Mouse (Mus musculus) intestine, postnatal 0 days (tissue): Measurements from ENCODE around the gene Cdca7l. TPM values are rescaled to one million over a fixed set of nuclear protein-coding genes. Genes with fewer than 3 reads are reported as not detected.

Experiments used
- ATAC-seq: fragments of 200-750 bp; cut with Nextera tagmentation; 2 replicates; pipeline ENCODE4 v1.8.0; 2017; ENCODE audit warnings: mild to moderate bottlenecking, moderate TSS enrichment, moderate library complexity
- H3K27ac ChIP-seq: fragments of 300-500 bp; sonication (generic); 2 replicates; pipeline ENCODE4 v1.5.1; 2014; ENCODE audit warnings: mild to moderate bottlenecking, low read depth, low read length, moderate library complexity
- H3K27me3 ChIP-seq: fragments of 300-500 bp; sonication (generic); replicated peaks from 2 replicates; pipeline ENCODE4 v1.6.1; 2014; ENCODE audit warnings: low read length, mixed read lengths; ENCODE audit not compliant: control insufficient read depth, insufficient read depth
- H3K36me3 ChIP-seq: fragments of 300-500 bp; sonication (generic); 2 replicates; pipeline ENCODE4 v1.6.1; 2014; ENCODE audit warnings: mild to moderate bottlenecking, moderate library complexity; ENCODE audit not compliant: control insufficient read depth, insufficient read depth
- H3K4me1 ChIP-seq: fragments of 300-500 bp; sonication (generic); replicated peaks from 2 replicates; pipeline ENCODE4 v1.6.1; 2014; ENCODE audit warnings: antibody characterized with exemption, low read length, mixed read lengths; ENCODE audit not compliant: control insufficient read depth, insufficient read depth
- H3K4me2 ChIP-seq: fragments of 300-500 bp; sonication (generic); replicated peaks from 2 replicates; pipeline ENCODE4 v1.6.1; 2014; ENCODE audit warnings: low read depth, mild to moderate bottlenecking, moderate library complexity
- H3K4me3 ChIP-seq: fragments of 300-500 bp; sonication (generic); 2 replicates; pipeline ENCODE4 v1.5.1; 2014; ENCODE audit warnings: low read depth, low read length
- H3K9ac ChIP-seq: fragments of 300-500 bp; sonication (generic); 2 replicates; pipeline ENCODE4 v1.6.1; 2014; ENCODE audit warnings: mild to moderate bottlenecking, low read depth, low read length
- H3K9me3 ChIP-seq: fragments of 300-500 bp; sonication (generic); 2 replicates; pipeline ENCODE4 v1.6.1; 2016; ENCODE audit warnings: mixed run types; ENCODE audit not compliant: control insufficient read depth
- CTCF ChIP-seq: sonication (generic); IDR thresholded peaks from 2 replicates; pipeline ENCODE4 v1.5.1; 2016; ENCODE audit warnings: low read depth, mild to moderate bottlenecking, control low read depth, antibody characterized with exemption, moderate library complexity
- WGBS: fragments of 180-500 bp; shearing (Covaris S2); extraction: QIAGEN DNeasy Blood & Tissue Kit; methylation state at CpG from one replicate; pipeline ENCODE4 v1.1.7; 2014; 5-methylcytosine and 5-hydroxymethylcytosine counted together
- polyA plus RNA-seq: library from polyadenylated mRNA; unstranded; fragments of >200 nt; fragmentation: Nextera tagmentation; extraction: Ambion mirVana; gene quantifications from 2 replicates; pipeline ENCODE4 v1.2.1, GENCODE M21; 2015

Gene Cdca7l
- polyA plus RNA-seq, 1 experiment from 2014 or later: 8.2 TPM

DNA sequence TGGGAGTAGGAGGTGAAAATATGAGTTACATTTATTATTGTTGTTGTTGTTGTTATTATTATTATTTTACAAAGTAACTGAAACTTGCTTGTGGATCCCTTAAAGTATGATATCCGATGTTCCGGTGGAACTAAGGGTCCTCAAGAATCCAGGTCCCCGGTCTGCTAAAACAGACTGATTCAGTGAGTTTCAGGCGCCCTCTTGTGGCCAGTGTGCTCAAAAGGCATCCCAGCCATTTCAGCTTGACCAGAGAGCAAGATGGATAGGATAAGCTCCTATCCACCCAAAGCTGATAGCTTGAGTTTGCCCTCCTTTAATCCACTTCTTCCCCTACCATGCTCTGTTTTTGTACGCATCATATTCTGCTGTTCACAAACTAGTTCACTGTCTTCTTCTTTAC, 35.0 kb upstream of the Cdca7l start:
- no peak overlapping the region for H3K4me3 ChIP-seq
- peak; percentile 93 for TF ChIP-seq CTCF
- H3K4me1 ChIP-seq: no peaks in the 10 kb centered on the region
- no peak overlapping the region for H3K27ac ChIP-seq
- no peak overlapping the region for H3K4me2 ChIP-seq
- no peaks in the 10 kb centered on the region for H3K36me3 ChIP-seq
- WGBS: 10% methylated on average over 5 of the region's 5 CpGs
- no peak for ATAC-seq
- H3K27me3 ChIP-seq: no peaks in the 10 kb centered on the region
- H3K9me3 ChIP-seq: no peaks in the 10 kb centered on the region
- H3K9ac ChIP-seq: no peak overlapping the region

DNA sequence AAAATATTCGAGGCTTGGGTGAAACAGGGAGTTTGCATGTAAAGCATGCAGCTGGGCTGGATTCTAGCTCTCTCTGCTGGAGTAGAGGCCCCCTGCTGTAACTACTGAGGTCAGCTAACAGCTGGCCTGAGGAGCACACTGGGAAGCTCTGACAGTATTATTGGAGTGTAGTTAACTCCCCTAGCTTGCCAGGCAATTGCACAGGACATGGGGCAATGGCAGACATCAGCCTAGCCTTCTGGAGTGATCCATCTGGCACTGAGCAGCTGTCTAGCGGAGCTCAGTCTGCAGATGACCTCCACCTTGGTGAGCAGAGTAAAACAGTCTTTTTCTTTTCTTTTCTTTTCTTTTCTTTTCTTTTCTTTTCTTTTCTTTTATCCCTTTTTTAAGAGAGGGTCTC, 33.9 kb upstream of the Cdca7l start:
- 52% methylated on average over 2 of the region's 2 CpGs for WGBS
- H3K27me3 ChIP-seq: no peaks in the 10 kb centered on the region
- H3K9ac ChIP-seq: no peak overlapping the region

DNA sequence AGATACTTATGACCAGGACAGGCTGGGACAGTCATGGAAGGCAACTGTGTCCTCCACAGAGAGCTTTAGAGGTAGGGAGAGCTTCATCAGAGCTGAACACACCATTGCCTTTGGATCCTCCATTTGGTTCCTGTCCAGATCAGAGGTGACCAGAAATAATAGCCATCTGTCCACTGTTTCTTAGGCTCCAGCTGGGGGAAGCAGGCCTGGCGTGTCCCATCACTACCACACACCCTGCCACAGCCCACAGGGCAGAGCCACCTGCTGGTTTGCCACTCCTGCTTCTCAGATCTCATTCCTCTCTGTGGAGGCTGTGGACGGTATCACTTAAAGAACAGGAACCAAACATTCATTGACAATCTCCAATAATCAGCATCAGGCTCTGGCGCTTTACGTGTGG, 32.9 kb upstream of the Cdca7l start:
- no peak for TF ChIP-seq CTCF
- H3K4me3 ChIP-seq: no peak overlapping the region
- no peak overlapping the region for H3K27ac ChIP-seq
- H3K9ac ChIP-seq: no peak overlapping the region
- WGBS: 86% methylated on average over 4 of the region's 4 CpGs
- no peak for ATAC-seq
- H3K36me3 ChIP-seq: no peaks in the 10 kb centered on the region
- no peak overlapping the region for H3K4me2 ChIP-seq
- no peaks in the 10 kb centered on the region for H3K4me1 ChIP-seq
- no peaks in the 10 kb centered on the region for H3K9me3 ChIP-seq
- no peaks in the 10 kb centered on the region for H3K27me3 ChIP-seq

More for the DNA sequence above, 33.9 kb upstream of the Cdca7l start:
- ATAC-seq: no peak
- Histone ChIP-seq H3K36me3 (no peaks in the 10 kb centered on the region), H3K9me3 (no peaks in the 10 kb centered on the region), H3K4me2 (no peak overlapping the region), H3K4me3 (no peak overlapping the region), H3K27ac (no peak overlapping the region), H3K4me1 (no peaks in the 10 kb centered on the region)
- TF ChIP-seq CTCF: no peak

DNA sequence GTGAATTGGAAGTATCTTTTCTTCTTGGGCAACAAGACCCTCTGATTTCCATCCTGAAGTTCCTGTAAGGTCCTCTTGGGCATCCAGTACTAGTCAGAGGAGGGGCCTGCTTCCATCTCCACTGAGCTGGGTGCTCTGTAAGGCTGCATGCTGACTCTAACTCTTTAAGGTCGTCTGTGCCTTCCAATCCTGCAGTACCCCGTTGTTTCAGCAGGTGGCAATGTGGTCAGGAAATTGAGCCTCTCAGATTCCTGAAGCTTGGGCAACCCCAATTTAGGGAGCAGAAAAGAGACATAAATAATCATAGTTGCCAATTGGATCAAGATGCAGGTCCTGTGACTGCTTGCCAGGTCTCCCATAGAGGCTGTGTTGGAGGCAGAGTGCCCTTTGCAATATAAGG, 31.5 kb upstream of the Cdca7l start:
- WGBS: 0% methylated on average over 2 of the region's 2 CpGs
- no peak for ATAC-seq
- TF ChIP-seq CTCF: peak; percentile 79

DNA sequence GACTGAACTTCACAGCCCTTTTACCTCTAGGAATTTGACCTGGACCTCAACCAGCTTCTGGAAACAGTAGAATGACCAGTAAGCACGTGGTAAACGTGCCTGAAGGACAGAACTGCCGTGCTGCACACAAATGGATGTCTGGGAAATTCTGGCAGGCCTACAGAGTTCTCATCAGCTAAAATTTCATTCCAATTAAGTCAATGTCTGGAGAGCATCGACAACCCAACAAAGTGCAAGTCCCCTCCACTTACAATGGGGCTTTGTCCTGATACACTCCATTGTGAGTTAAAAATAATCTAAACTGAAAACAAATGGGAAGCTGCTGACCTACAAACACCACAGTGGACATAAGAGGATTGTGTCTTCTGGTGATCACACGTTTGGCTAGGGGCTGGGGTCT, 27.2 kb upstream of the Cdca7l start:
- no peaks in the 10 kb centered on the region for H3K36me3 ChIP-seq
- no peaks in the 10 kb centered on the region for H3K9me3 ChIP-seq
- no peak overlapping the region for H3K27ac ChIP-seq
- no peak overlapping the region for H3K4me3 ChIP-seq
- no peak for TF ChIP-seq CTCF
- no peak for ATAC-seq
- H3K4me2 ChIP-seq: no peak overlapping the region
- WGBS: 52% methylated on average over 5 of the region's 5 CpGs
- H3K27me3 ChIP-seq: no peaks in the 10 kb centered on the region
- no peaks in the 10 kb centered on the region for H3K4me1 ChIP-seq
- no peak overlapping the region for H3K9ac ChIP-seq

More for the DNA sequence above, 31.5 kb upstream of the Cdca7l start:
- H3K27ac ChIP-seq: no peak overlapping the region
- no peaks in the 10 kb centered on the region for H3K4me1 ChIP-seq
- H3K4me3 ChIP-seq: no peak overlapping the region
- no peaks in the 10 kb centered on the region for H3K27me3 ChIP-seq
- no peak overlapping the region for H3K9ac ChIP-seq
- H3K9me3 ChIP-seq: no peaks in the 10 kb centered on the region
- no peak overlapping the region for H3K4me2 ChIP-seq
- H3K36me3 ChIP-seq: no peaks in the 10 kb centered on the region

DNA sequence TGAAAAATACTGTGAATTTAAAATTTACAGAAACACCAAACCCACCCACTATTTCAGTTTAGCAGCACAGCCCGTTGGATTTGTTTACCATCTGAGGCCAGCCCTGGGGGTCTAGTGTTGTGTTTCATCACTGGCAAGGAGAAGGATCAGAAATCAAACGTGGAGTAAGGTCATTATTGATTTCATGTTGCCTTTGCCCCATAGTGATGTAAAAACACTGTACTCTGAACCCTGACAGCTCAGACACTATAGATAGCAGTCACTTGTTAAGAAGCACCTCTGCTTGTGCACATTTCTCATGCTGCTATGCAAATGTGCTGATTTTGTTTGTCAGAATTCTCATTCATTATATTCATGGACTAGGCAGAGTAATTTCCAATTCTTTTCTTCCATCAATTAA, 22.7 kb upstream of the Cdca7l start:
- peak; percentile 53 for ATAC-seq
- Histone ChIP-seq H3K4me2 (no peak overlapping the region), H3K27me3 (no peaks in the 10 kb centered on the region), H3K36me3 (no peaks in the 10 kb centered on the region), H3K4me1 (no peaks in the 10 kb centered on the region), H3K9me3 (no peaks in the 10 kb centered on the region), H3K27ac (no peak overlapping the region), H3K4me3 (no peak overlapping the region), H3K9ac (no peak overlapping the region)
- no peak for TF ChIP-seq CTCF
- 6% methylated on average over 2 of the region's 2 CpGs for WGBS

DNA sequence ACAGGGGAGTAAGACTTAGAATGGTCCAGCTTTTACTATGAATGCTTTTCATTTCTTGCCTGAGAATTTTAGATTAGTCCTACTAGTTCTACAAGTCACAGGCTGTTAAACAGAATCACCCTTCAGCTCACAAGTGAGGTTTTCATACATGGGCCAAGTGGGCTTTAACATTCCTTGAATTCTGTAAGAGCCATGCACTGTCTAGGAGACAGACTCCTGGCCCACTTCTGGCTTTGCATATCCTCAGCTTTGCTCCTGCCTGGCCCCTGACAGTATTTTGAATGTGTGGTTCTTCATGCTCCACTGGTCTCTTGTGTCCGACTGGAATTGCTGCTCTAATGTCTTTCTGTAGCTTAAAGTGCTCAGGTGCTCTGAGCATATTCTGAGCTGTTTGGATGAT, 20.7 kb upstream of the Cdca7l start:
- TF ChIP-seq CTCF: no peak
- Histone ChIP-seq H3K9me3 (no peaks in the 10 kb centered on the region), H3K4me1 (no peaks in the 10 kb centered on the region), H3K27ac (no peak overlapping the region), H3K4me2 (no peak overlapping the region), H3K27me3 (no peaks in the 10 kb centered on the region), H3K36me3 (no peaks in the 10 kb centered on the region), H3K4me3 (no peak overlapping the region), H3K9ac (no peak overlapping the region)
- ATAC-seq: no peak
- 82% methylated on average over 1 of the region's 1 CpGs for WGBS
